Mouse (Mus musculus) ZHBTc4 (cell line): Measurements from ENCODE around the gene Arhgef28.

Source experiments
- DNase-seq: peaks from one replicate; pipeline ENCODE4 v3.0.0-alpha.2; 2011; ENCODE audit warnings: low read depth, low spot score

The Arhgef28 gene

GRCm38 (mm10) chr13:97919590-97919989 lies 286.6 kb downstream of the Arhgef28 start:
- no peak for DNase-seq

- DNase-seq, result no peak
Observed at GRCm38 (mm10) chr13:97918117-97918900, 287.9 kb downstream of the Arhgef28 start.

- DNase-seq, result peak; percentile 49
Observed at GRCm38 (mm10) chr13:97911013-97911412, 295.2 kb downstream of the Arhgef28 start.

- DNase-seq, result no peak
Observed at GRCm38 (mm10) chr13:97902821-97903220, 303.4 kb downstream of the Arhgef28 start.

GRCm38 (mm10) chr13:97900380-97900758 lies 305.9 kb downstream of the Arhgef28 start:
- DNase-seq, result no peak

GRCm38 (mm10) chr13:97899604-97900379 lies 306.4 kb downstream of the Arhgef28 start:
- no peak for DNase-seq

GRCm38 (mm10) chr13:97898590-97898989 lies 307.6 kb downstream of the Arhgef28 start:
- no peak for DNase-seq

GRCm38 (mm10) chr13:97893031-97893825 lies 313.0 kb downstream of the Arhgef28 start:
- DNase-seq, result no peak

- DNase-seq, result no peak
Observed at GRCm38 (mm10) chr13:97892089-97892884, 314.0 kb downstream of the Arhgef28 start.

- no peak for DNase-seq
Observed at GRCm38 (mm10) chr13:97888046-97888445, 318.2 kb downstream of the Arhgef28 start.

- DNase-seq, result no peak
Observed at GRCm38 (mm10) chr13:97887558-97887957, 318.7 kb downstream of the Arhgef28 start.

- no peak for DNase-seq
Observed at GRCm38 (mm10) chr13:97883629-97884028, 322.6 kb downstream of the Arhgef28 start.

- no peak for DNase-seq
Observed at GRCm38 (mm10) chr13:97876450-97876849, 329.8 kb downstream of the Arhgef28 start.

GRCm38 (mm10) chr13:97876031-97876430 lies 330.2 kb downstream of the Arhgef28 start:
- DNase-seq, result no peak

GRCm38 (mm10) chr13:97869428-97869827 lies 336.8 kb downstream of the Arhgef28 start:
- DNase-seq, result no peak

- peak; percentile 57 for DNase-seq
Observed at GRCm38 (mm10) chr13:97867322-97867962, 338.8 kb downstream of the Arhgef28 start.

GRCm38 (mm10) chr13:97859071-97859470 lies 347.2 kb downstream of the Arhgef28 start:
- no peak for DNase-seq

GRCm38 (mm10) chr13:97857860-97858259 lies 348.4 kb downstream of the Arhgef28 start:
- no peak for DNase-seq

- peak; percentile 22 for DNase-seq
Observed at GRCm38 (mm10) chr13:97853356-97853968, 352.8 kb downstream of the Arhgef28 start.
